Mouse (Mus musculus): ENCODE results near the gene Glg1. TPM values are rescaled to one million over a fixed set of nuclear protein-coding genes. Genes with fewer than 3 reads are reported as not detected.
"Not testable (repeated sequence)": the region's sequence is repeated elsewhere in the genome, so short reads cannot be mapped to it uniquely, and the experiment has no call there.

The Glg1 gene
- total and polyA plus RNA-seq, 2 experiments, result 12.0 to 13.5 TPM

DNA sequence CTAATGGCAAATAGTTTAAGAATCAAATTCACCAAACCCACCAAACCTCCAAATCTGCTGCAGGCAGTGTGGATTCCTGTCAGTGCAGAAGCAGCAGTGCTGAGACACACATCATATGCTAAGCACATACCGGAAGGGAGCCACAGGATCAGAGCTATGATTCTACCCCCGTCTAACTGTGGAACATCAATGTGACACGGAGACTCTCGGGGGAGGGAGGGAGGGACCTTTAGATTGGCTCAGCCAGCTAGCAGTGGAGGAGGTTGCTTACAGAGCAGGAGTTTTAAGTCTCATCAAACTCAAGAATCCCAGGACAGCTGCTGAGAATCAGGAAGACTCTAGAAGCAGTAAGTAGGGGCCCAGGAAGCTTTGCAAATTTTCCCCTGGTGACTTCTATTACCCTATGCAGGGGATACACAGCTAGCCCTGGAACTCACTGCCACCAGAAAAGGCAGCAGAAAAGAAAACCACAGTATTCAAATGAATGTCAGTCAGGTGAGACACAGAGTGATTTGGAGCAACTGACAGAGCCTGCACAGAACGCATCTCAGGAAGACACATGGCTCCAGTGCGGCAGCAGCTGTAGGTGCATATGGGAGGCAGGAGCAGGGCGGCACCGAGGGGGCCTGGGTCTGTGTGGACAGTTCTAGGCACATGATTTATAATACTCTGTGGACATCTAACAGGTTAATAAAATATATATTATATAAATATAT is 103.1 kb downstream of the Glg1 start:
- H3K9ac ChIP-seq (ENCODE audit: low read depth, low read length), result no peak overlapping the region
- H3K79me2 ChIP-seq (ENCODE audit: control insufficient read depth, insufficient read depth, low read length), result no peaks in the 10 kb centered on the region
- peaks cover 31% of the 10 kb centered on the region for H3K36me3 ChIP-seq (ENCODE audit: control insufficient read depth, insufficient read depth, low read length)
- no peak overlapping the region for H3K27ac ChIP-seq (replicated peaks; ENCODE audit: insufficient read depth, low read depth, low read length)
- H3K4me3 ChIP-seq (ENCODE audit: insufficient read depth, low read depth, low read length), result no peak overlapping the region
- TF ChIP-seq POLR2A (IDR thresholded peaks at IDR 0.05; ENCODE audit: extremely low read depth, insufficient read depth, low read length), result no peak
- TF ChIP-seq CTCF (IDR thresholded peaks at IDR 0.05; ENCODE audit: low read depth, low read length), result no peak
- H3K4me1 ChIP-seq (ENCODE audit: control insufficient read depth, insufficient read depth, low read length), result no peaks in the 10 kb centered on the region
- H3K27me3 ChIP-seq (ENCODE audit: control insufficient read depth, insufficient read depth, low read length), result no peaks in the 10 kb centered on the region
- DNase-seq (ENCODE audit: extremely low read depth, low read depth, low spot score), result no peak
- WGBS, result 92% methylated on average over 8 of the region's 8 CpGs

DNA sequence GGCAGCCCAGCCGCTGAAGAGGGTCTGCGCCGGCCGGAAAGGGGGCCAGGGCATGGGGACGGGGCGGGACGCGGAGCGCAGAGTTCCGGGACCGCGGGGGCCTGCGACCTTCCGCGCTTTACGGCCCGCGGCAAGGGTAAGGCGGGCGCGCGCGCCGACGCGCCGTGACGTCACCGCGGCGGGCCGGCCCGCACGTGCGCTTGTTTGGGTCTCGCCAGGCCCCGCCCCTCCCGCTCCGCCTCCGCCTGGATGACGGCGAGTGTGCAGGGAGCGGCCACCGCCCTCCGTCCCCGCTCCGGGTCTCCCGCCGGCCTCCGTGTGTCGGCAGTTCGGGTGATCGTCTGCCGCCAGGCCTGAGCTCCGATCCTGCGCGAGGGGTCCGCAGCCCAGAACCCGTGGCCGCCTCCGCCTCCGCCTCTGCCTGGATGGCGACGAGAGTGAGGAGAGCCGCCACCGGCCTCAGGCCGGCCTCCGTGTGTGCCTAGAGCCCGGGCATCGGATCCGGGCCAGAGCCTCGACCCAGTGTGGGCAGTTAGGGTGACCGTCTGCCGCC is 113.5 kb downstream of the Glg1 start:
- peak overlapping the region; percentile 84 for H3K4me3 ChIP-seq (ENCODE audit: insufficient read depth, low read depth, low read length)
- DNase-seq (ENCODE audit: extremely low read depth, low read depth, low spot score), result peak; percentile 56
- peak overlapping the region; percentile 51 for H3K27ac ChIP-seq (replicated peaks; ENCODE audit: insufficient read depth, low read depth, low read length)
- not testable (repeated sequence) for H3K27me3 ChIP-seq (ENCODE audit: control insufficient read depth, insufficient read depth, low read length); H3K36me3 ChIP-seq (ENCODE audit: control insufficient read depth, insufficient read depth, low read length); H3K4me1 ChIP-seq (ENCODE audit: control insufficient read depth, insufficient read depth, low read length)
- TF ChIP-seq POLR2A (IDR thresholded peaks at IDR 0.05; ENCODE audit: extremely low read depth, insufficient read depth, low read length), result peak; percentile 39; the same call in 1 of the 2 replicates
- H3K9ac ChIP-seq (ENCODE audit: low read depth, low read length), result peak overlapping the region; percentile 96
- under 1% methylated on average over 73 of the region's 74 CpGs for WGBS
- peaks cover 17% of the 10 kb centered on the region; the same call in 1 of the 2 replicates for H3K79me2 ChIP-seq (ENCODE audit: control insufficient read depth, insufficient read depth, low read length)

GRCm38 (mm10) chr8:111144901-111145459 is 114.0 kb downstream of the Glg1 start:
- DNase-seq (ENCODE audit: extremely low read depth, low read depth, low spot score); H3K27me3 ChIP-seq (ENCODE audit: control insufficient read depth, insufficient read depth, low read length); H3K36me3 ChIP-seq (ENCODE audit: control insufficient read depth, insufficient read depth, low read length); H3K4me1 ChIP-seq (ENCODE audit: control insufficient read depth, insufficient read depth, low read length): not testable (repeated sequence)
- Histone ChIP-seq H3K27ac (replicated peaks; ENCODE audit: insufficient read depth, low read depth, low read length) (peak overlapping the region; percentile 44), H3K79me2 (ENCODE audit: control insufficient read depth, insufficient read depth, low read length) (peaks cover 19% of the 10 kb centered on the region; the same call in 1 of the 2 replicates), H3K4me3 (ENCODE audit: insufficient read depth, low read depth, low read length) (peak overlapping the region; percentile 84), H3K9ac (ENCODE audit: low read depth, low read length) (peak overlapping the region; percentile 80)
- under 1% methylated on average over 59 of the region's 63 CpGs for WGBS

DNA sequence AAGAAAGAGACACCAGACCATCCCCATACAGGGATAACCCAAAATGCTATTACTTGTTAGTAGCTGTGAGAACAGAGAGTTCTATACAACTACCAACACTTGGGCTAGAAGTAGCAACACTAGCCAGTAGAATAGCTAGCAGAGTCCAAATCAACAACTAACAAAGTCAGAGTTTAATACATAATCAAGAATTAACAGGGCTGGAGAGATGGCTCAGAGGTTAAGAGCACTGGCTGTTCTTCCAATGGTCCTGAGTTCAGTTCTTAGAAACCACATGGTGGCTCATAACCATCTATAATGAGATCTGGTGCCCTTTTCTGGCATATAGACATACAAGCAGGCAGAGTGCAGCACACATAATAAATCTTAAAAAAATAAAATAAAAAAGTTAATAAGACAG is 116.5 kb downstream of the Glg1 start:
- Histone ChIP-seq H3K36me3 (ENCODE audit: control insufficient read depth, insufficient read depth, low read length) (peaks cover 5% of the 10 kb centered on the region; the same call in 1 of the 2 replicates), H3K27me3 (ENCODE audit: control insufficient read depth, insufficient read depth, low read length) (no peaks in the 10 kb centered on the region), H3K4me3 (ENCODE audit: insufficient read depth, low read depth, low read length) (no peak overlapping the region), H3K4me1 (ENCODE audit: control insufficient read depth, insufficient read depth, low read length) (peaks cover 7% of the 10 kb centered on the region), H3K79me2 (ENCODE audit: control insufficient read depth, insufficient read depth, low read length) (peaks cover 22% of the 10 kb centered on the region; the same call in 1 of the 2 replicates), H3K27ac (replicated peaks; ENCODE audit: insufficient read depth, low read depth, low read length) (no peak overlapping the region), H3K9ac (ENCODE audit: low read depth, low read length) (no peak overlapping the region)
- no peak for DNase-seq (ENCODE audit: extremely low read depth, low read depth, low spot score)
- no peak for TF ChIP-seq POLR2A (IDR thresholded peaks at IDR 0.05; ENCODE audit: extremely low read depth, insufficient read depth, low read length)
- no peak for TF ChIP-seq CTCF (IDR thresholded peaks at IDR 0.05; ENCODE audit: low read depth, low read length)

DNA sequence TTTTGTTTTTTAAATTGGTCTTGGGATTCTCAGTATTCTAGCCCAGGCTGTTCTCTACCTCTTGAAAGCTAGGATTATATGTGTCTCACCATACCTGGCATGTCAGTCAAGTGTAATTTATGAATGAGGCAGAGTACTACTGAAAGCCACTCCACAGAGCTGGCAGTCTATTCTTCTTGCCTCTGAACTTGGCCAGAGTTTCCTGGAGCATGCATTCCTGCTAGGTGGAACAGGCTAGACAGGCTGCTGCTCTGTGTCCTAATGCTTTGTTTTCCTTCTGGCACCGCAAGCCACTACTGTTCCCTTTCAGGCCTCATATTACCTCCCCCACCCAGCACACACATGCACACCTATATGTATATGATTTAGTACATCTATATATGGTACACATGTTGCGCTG is 128.3 kb downstream of the Glg1 start:
- DNase-seq (ENCODE audit: extremely low read depth, low read depth, low spot score), result no peak
- TF ChIP-seq POLR2A (IDR thresholded peaks at IDR 0.05; ENCODE audit: extremely low read depth, insufficient read depth, low read length) (no peak), CTCF (IDR thresholded peaks at IDR 0.05; ENCODE audit: low read depth, low read length) (no peak)
- no peak overlapping the region for H3K27ac ChIP-seq (replicated peaks; ENCODE audit: insufficient read depth, low read depth, low read length)
- 95% methylated on average over 2 of the region's 2 CpGs for WGBS
- no peak overlapping the region for H3K4me3 ChIP-seq (ENCODE audit: insufficient read depth, low read depth, low read length)
- no peaks in the 10 kb centered on the region for H3K27me3 ChIP-seq (ENCODE audit: control insufficient read depth, insufficient read depth, low read length)
- peaks cover 67% of the 10 kb centered on the region for H3K36me3 ChIP-seq (ENCODE audit: control insufficient read depth, insufficient read depth, low read length)
- H3K9ac ChIP-seq (ENCODE audit: low read depth, low read length), result no peak overlapping the region
- peaks cover 7% of the 10 kb centered on the region; the same call in 1 of the 2 replicates for H3K79me2 ChIP-seq (ENCODE audit: control insufficient read depth, insufficient read depth, low read length)
- H3K4me1 ChIP-seq (ENCODE audit: control insufficient read depth, insufficient read depth, low read length), result no peaks in the 10 kb centered on the region

- H3K27me3 ChIP-seq (ENCODE audit: control insufficient read depth, insufficient read depth, low read length), result no peaks in the 10 kb centered on the region
- no peaks in the 10 kb centered on the region for H3K79me2 ChIP-seq (ENCODE audit: control insufficient read depth, insufficient read depth, low read length)
- no peak overlapping the region for H3K27ac ChIP-seq (replicated peaks; ENCODE audit: insufficient read depth, low read depth, low read length)
- no peaks in the 10 kb centered on the region for H3K4me1 ChIP-seq (ENCODE audit: control insufficient read depth, insufficient read depth, low read length)
- H3K9ac ChIP-seq (ENCODE audit: low read depth, low read length), result no peak overlapping the region
- H3K36me3 ChIP-seq (ENCODE audit: control insufficient read depth, insufficient read depth, low read length), result peaks cover 73% of the 10 kb centered on the region
- no peak for TF ChIP-seq POLR2A (IDR thresholded peaks at IDR 0.05; ENCODE audit: extremely low read depth, insufficient read depth, low read length)
- no peak for TF ChIP-seq CTCF (IDR thresholded peaks at IDR 0.05; ENCODE audit: low read depth, low read length)
- no peak for DNase-seq (ENCODE audit: extremely low read depth, low read depth, low spot score)
- no peak overlapping the region for H3K4me3 ChIP-seq (ENCODE audit: insufficient read depth, low read depth, low read length)
- WGBS, result 73% methylated on average over 3 of the region's 3 CpGs
These were observed 139.5 kb downstream of the Glg1 start for GRCm38 (mm10) chr8:111119481-111119880.

Data from liver, adult 2 months (tissue).